Mouse (Mus musculus): ENCODE data around the gene Ntn4.

Gene Ntn4

DNA sequence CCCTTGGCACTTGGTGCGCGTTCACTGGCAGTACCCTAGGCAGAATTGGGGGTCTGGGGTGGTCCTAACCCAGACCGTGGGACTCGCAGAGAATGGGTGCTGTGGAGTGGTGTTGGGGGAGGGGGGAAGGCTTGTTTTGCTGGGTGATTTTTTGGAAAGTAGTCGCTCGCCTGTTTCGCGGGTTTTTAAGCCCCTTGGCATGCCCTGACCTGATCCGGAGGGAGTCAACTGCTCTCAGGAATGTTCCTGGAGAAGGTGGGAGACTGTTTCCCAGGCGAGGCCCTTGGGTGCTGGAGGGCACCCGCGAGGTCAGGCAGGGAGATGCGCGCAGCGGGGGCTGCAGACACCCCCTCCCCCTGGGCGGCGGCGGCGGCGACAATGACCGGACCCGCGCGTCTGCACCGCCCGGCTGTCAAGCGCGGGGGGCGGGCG lies at the start of gene Ntn4:
TSS of gene Ntn4 (plus strand) at position 161 of the 432 bp plus-strand sequence.
- no peak for DNase-seq (ENCODE audit: low read depth, low spot score)

DNA sequence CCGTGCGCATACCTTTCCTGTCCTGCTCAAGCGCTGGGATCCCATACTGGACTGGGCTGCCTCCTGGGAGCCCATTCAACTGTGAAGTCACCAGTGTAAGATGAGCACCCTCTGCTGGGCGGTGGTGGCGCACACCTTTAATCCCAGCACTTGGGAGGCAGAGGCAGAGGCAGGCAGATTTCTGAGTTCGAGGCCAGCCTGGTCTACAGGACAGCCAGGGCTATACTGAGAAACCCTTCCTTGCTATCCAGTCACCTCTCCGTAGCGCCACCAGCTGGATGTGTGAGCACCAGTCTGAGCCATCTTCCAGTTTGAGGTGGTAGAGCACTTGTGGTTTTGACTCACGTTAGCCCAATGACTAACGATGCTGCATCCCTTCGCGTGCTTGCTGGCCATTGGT lies 48.0 kb upstream of the Ntn4 start:
- no peak for DNase-seq (ENCODE audit: low read depth, low spot score)

DNA sequence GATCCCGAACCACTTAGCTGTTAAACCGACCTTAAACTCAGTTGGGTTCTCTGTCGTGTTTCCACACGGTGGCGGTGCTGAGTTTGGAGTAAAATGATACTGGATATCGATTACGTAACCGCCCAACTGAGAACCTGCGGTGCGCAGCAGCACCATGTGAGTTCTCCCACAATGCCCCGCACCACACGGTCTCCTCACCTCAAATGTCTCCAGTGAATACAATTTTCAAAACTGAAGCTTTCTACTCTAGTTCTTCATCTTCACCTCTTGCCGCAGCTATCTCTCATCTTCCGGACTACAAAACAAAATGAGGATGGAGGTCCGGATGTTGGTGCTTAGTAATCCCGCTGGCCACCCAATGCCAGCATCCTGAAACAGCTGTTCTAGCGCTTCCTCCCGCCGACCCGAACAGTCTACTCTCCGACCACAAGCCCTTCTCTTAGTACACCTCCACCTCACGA lies 46.4 kb upstream of the Ntn4 start:
- DNase-seq (ENCODE audit: low read depth, low spot score), result peak; percentile 54

DNA sequence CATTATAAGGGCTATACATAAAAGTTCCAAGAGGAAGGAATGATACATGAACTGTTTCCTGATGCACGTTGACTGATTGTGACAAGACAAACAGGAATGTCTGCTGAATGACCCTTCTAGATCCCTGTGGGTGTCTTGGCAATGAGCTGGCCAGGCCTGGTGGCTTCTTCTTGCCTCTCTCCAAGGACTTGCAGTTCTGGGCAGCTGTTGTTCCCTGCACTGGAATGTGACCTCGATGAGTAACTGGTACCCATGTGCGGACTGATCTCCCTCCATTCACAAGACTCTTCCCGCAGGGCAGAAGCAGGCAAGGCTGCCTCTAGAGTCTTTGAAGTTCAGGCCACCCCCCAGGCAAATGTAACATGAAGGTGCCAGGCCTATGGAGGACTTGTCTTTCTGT lies 44.6 kb upstream of the Ntn4 start:
- DNase-seq (ENCODE audit: low read depth, low spot score), result no peak

DNA sequence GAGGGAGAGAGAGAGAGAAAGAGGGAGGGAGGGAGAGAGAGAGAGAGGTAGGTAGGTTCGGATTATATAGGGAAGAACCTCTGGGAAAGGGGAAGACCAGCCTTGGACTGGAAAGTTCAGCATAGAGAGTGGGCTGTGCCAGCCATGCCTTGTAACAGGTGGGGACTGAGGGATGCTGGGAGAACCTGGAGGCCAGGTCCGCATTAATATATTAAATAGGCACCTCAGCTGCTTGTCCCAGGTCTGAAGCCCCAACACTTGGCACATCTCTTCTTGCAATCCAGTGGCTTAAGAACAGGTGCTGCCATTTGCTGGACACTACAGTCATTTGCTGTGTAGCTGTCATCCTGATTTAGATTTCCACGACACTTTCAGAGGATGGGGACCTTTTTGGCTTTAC lies 43.8 kb upstream of the Ntn4 start:
- DNase-seq (ENCODE audit: low read depth, low spot score), result no peak

DNA sequence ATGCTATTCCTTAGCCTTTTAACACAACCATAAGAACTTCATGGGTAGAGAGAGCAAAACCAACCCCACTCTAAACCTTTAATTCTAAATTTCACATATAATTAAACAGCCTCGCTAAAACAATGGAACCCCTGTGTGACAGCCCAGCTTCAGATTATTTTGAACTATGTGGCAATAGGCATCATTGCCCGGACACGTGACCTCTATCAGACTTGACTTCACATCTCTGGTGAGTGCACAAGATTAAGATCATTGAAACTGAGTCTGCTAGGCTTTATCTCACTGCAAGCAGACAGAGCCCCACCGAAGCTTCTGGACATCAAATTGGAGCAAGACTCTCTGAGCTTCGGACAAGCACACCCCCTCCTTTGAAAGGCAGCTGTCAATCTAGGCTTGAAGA lies 38.2 kb upstream of the Ntn4 start:
- DNase-seq (ENCODE audit: low read depth, low spot score), result no peak

DNA sequence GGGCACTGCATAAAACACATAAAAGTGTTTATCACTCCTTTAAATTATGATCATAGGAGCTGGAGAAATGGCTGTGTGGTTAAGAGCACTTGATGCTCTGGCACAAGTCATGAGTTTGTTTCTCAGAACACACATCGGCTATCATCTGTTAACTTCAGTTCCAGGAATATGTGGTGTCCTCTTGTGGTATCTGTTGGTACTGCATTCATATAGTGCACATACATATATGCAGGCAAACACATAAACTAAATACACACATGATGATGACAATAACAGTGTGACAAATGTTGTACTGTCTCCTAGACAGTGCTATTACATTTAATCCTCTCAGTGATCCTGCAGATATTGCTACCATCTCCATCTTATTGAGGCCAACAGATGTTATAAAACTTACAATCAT lies 37.2 kb upstream of the Ntn4 start:
- DNase-seq (ENCODE audit: low read depth, low spot score), result no peak

DNA sequence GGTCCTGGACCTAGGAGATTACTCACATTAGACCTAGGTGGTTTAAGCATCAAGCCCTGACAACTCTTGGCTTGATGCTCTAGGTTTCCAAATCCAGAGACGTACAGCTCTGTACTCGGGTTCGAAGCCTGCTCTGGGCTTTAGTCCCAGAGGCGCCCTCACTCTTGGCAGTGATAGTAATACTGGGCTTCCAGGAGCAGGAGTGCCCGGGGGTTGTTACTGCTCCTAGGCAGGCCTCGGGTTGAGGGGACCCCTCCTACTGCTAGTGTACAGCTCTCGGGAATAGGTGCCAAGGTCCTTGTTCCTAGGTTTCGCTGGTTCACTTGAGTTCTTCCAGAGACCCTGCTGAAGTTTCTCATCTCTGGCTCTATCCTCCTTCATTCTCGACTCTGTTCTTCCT lies 34.2 kb upstream of the Ntn4 start:
- no peak for DNase-seq (ENCODE audit: low read depth, low spot score)

DNA sequence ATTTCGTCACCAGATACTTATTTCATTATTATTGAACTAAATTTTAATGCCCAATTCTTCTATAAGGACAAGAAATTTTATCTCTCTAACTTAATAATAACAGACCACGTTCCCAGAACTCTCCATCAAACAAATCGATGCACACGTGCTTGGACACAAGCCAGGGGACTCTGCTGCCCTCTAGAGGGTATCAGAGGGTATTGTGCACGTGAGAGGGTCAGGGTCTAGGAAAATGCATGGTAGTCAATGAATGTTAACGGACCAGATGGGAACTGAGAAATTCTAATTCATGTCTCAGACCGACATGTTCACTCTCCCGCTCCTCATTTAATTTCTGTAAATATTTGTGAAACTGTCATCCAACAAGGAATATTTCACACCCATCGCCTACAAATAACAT lies 32.4 kb upstream of the Ntn4 start:
- no peak for DNase-seq (ENCODE audit: low read depth, low spot score)

DNA sequence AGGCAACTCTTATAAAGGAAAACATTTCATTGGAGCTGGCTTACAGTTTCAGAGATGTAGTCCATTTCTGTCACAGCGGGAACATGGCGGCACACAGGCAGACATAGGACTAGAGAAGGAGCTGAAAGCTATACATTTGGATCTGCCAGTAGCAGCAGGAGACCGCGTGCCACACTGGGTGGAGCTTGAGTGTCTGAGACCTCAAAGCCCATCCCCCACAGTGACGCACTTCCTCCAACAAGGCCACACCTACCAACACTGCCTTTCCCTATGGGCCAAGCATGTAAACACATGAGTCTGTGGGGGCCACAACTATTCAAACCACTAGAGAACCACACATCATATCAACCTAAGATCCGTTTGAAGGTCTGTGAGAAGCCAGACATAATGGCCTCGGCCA lies 31.2 kb upstream of the Ntn4 start:
- DNase-seq (ENCODE audit: low read depth, low spot score), result no peak

DNA sequence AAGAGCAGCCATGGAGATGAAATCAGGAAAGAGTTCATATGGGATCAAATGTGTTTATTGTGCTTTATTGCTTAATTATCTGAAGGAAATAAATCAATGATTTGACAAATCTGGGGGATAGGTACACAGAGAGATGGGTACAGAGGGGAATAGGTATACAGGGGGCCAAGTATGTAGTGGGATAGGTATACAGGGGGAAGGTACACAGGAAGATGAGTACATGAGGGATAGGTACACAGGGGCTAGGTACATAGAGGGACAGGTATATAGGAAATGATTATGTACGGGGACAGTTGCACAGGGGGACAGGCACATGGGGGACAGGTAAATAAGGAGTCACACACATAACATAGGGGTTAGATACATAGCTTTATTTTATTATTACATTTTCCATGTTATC lies 29.6 kb upstream of the Ntn4 start:
- DNase-seq (ENCODE audit: low read depth, low spot score), result no peak

DNA sequence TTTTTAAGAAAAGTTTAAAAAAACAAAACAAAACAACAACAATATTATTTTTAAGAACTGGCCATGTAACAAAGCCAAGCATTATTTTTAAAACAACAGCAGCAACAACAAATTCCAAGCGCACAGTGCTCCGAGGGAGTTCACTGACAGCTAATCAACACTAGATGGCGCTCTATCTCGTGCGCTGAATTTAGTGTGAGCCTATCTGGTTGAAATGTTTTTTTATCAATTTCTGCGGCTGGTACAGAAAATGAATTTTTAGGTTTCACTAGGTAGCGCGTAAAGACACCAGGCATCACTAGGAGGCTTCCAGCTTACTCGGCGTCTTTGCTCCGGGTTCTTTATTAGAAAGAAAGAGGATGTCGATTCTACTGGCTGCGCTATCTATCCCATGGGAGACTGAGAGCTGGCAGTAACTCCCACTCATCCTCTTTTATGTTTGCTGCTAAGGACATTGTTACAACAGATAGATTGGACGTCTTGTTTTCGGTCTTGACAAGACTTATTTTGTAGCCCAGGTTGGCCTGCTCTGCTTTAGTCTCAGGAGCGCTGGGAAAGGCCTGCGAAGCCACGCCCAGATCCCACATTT lies 29.0 kb upstream of the Ntn4 start:
- DNase-seq (ENCODE audit: low read depth, low spot score), result peak; percentile 51

DNA sequence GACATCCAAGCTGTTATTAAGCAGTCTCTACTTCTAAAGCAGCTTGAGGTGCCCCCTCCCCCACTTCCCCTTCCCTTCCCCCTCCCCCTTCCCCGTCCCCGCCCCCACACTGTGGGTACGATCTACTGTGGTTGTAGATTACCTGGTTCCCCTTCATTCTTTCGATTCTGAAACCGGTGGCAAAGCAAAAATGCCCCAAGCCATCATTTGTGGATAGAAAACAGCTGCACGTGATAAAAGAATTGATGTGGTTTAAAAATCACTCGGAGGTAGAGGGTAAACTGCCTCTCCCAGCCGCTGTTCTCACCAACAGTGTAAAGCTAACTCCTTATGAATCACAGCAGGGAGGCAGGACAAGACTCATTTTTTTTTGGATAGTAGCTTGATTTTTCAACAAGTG lies 25.6 kb upstream of the Ntn4 start:
- DNase-seq (ENCODE audit: low read depth, low spot score), result no peak

DNA sequence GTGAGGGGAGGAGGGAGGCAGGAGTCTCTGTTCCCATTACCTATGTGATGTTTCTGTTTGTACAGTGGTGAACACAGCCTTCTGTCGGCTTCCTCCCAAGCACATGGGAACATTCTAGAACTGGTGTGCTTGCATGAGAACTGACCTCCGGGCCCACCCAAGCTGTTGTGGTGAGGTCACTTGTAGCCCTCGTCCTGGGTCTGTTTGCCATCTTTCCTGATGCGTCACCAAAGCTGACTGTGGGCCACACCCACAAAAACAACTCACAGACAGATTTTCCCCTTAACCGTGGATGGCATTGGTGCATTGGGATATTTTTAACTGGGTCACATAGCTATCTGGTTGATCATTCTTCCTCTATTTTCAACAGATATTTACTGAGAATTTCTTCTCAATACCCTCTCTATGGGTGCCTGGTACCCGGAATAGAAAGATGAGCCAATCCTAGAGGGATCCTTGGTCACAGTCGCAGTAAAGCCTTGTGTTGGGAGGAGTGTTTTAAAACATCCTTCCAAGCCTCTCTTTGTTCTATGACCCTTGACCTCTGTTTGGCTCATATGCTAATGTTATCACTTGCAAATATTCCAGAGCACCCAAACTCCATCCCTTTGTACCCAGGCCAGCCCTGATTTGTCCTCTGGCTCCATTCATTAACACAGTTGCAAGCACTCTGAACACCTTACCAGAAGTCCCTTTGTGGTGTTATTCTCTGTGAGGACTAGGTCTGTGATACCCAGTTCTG lies 19.9 kb upstream of the Ntn4 start:
- DNase-seq (ENCODE audit: low read depth, low spot score), result no peak

DNA sequence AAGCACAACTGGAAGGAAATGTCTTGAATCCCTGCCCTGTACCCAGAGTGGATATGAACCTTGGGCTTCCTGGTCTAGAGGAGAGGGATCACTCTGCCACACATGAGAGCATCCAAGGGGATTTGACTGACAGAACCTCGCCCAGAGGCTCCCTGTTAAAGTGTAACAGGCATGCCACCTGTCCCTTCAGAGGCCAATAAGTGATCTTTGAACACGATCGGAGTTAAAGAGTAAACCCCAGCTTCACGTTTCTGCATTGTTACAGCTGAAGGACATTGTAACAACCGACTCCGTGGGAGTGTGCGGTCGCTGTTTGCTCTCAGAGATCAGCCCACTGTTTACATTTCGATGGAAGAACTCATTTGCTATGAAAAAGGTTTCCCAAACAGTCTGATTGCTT lies 16.8 kb upstream of the Ntn4 start:
- DNase-seq (ENCODE audit: low read depth, low spot score), result no peak

DNA sequence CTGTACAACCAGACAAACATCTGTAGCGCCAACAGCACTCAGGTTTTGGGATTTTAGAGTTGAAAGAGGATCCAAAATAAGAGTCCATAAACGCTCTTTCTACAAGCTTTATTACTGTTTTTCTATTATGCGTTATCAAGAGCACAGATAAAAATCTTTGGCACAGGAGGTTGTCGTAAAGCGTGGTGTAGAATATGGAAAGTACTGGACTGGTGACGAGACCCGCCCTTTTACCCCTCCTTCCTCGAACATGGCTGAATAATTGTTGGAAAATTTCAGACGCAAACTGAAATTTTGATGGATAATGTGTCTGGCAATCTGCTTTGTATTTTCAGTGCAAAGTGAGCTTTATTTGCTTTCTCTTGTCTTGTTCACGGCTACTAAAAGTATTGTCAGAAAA lies 16.3 kb upstream of the Ntn4 start:
- no peak for DNase-seq (ENCODE audit: low read depth, low spot score)

DNA sequence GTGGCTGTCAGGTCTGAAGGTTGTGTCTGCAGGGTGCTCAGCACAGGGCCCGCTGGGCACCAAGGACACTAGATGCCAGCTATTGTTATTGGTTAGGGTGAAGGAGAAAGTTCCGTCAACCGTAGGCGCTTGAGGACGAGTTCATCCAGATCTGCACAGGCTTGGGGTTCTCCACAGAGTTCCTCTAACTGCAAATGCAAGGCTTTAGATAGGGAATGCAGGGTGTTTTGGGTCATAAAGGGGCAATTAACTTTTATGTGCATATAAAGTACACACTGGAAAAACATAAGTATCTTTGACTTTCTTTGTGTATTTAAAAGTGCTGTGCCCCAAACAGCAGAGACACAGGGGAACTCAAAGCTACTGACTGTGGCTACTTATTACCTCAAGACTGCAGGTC lies 10.2 kb upstream of the Ntn4 start:
- no peak for DNase-seq (ENCODE audit: low read depth, low spot score)

DNA sequence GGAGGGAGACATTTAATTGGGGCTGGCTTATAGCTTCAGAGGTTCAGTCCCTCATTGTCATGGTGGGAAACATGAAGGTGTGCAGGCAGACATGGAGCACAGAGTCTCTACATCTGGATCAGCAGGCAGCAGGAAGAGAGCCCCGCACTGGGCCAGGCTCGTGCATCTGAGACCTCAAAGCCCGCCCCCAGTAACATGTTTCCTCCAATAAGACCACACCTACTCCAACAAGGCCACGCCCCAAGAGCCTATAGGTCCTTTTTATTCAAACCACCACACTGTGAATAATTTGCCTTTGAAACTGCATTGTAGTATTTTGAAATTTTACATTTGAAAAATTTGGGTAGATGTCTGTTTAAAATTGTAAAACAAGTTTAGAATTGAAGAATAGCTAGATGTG lies 8.4 kb upstream of the Ntn4 start:
- no peak for DNase-seq (ENCODE audit: low read depth, low spot score)

DNA sequence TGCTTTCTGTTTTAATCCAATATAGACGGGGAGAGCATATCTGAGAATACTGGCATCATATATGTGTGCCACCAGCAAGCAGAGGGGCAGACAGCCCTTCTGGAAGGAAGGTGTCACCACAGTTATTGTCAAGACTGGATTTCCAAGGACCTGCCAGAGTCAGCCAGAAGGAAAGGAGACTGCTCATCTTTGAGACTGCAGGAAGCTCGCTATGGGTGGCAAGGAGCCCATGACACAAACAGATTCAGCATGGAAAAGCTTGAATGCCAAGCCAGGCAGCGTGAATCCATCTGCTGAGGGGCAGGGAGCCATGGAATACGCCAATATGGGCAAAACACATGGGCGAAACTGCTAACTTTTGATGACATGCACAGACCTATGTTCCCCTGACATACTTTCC lies 6.9 kb upstream of the Ntn4 start:
- DNase-seq (ENCODE audit: low read depth, low spot score), result no peak

DNA sequence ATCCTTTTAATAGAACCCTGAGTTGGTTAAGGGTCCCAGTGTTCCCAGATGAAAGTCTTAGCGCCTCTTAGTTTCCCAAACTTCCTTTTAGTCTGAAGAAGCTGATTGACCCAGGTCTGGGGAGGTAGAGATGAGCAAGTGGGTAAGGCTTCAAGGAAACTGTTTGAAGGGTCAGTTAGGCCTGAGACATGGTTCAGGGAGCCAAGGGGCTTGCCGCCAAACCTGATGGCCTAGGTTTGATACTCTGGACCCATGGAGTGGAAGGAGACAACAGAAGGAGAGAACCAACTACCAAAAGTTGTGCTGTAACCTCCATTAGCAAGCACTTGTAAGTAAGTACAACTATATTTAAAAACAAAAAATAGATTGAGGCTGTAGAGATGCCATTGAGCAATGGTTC lies 6.5 kb upstream of the Ntn4 start:
- DNase-seq (ENCODE audit: low read depth, low spot score), result no peak

DNA sequence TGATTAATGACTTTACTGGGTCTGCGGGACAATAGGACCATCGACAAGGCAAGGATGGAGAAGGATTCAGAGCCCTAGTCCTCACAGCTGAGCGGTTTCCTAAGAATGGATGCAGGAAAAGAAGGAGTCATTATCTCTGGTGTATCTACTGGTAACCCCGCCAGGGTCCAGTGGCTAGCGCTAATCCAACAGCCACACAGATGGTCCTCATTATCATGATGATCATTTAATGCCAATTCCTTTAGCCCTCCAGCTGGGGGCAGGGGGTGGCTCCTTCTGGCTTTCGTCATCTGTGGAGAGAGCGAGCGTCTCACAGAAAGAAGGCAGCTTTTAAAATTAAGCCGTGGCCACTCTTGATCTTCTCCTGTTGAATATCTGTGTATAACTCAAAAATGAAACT lies 4.5 kb upstream of the Ntn4 start:
- no peak for DNase-seq (ENCODE audit: low read depth, low spot score)

DNA sequence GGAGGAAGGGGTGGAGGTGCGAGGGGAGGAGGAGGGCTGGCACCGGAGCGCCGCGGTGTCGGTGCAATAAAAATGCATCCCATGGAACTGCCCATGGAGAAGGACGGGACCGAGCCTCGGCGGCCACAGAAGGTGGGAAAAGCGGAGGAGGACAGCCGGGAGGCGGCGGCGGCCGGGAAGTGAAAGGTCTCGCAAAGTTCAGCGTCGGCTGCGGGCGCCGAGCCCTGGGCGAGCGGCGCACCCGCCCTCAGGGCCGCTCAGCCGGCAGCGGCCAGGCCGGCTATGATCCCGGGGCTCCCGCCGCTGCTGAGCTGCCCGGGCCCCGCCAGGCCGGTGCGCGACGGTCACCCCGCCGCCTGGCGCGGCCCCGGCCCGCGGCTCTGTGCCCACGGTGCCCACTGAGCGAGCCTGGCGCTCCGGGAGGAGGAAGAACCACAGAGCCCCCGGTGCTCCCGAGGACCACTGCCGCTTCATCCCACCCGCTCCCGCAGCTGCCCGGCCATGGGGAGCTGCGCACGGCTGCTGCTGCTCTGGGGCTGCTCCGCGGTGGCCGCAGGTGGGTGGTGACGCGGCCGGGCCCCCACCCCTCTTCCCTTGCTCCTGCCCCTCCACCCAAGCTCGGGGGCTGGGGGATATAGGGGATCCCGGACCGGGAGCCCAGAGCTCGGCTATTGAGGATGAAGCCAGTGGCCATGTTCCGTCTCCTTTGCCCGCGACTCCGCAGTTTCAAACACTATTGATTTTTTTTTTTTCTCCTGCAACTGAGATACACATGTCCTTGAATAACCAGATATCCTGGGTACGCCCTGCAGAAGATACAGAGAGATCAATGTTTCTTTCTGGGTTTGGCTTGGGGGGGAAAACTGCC lies 706 bp downstream of the Ntn4 start:
- no peak for DNase-seq (ENCODE audit: low read depth, low spot score)

Measured in retina, postnatal 7 days (tissue).